Mouse (Mus musculus) limb, embryonic 11.5 days (tissue): ENCODE results near the gene Cltrn. TPM values are rescaled to one million over a fixed set of nuclear protein-coding genes. Genes with fewer than 3 reads are reported as not detected.

Experiments
- ATAC-seq: fragments of 200-750 bp; cut with Nextera tagmentation; 2 replicates; pipeline ENCODE4 v1.8.0; 2017; ENCODE audit warnings: low read depth; ENCODE audit not compliant: insufficient number of reproducible peaks, low FRiP score, low TSS enrichment
- DNase-seq: peaks from one replicate; pipeline ENCODE4 v3.0.0-alpha.2; 2015; ENCODE audit warnings: low spot score
- H3K27ac ChIP-seq: fragments of 300-500 bp; sonication (generic); replicated peaks from 2 replicates; pipeline ENCODE4 v1.5.1; 2014; ENCODE audit warnings: low read depth, mild to moderate bottlenecking, low read length
- H3K27me3 ChIP-seq: fragments of 300-500 bp; sonication (generic); 2 replicates; pipeline ENCODE4 v1.6.1; 2014; ENCODE audit warnings: mild to moderate bottlenecking, low read length, mixed read lengths; ENCODE audit not compliant: control insufficient read depth, insufficient read depth
- H3K36me3 ChIP-seq: fragments of 300-500 bp; sonication (generic); 2 replicates; pipeline ENCODE4 v1.6.1; 2014; ENCODE audit warnings: mild to moderate bottlenecking, low read length, moderate library complexity, mixed read lengths; ENCODE audit not compliant: control insufficient read depth, insufficient read depth
- H3K4me1 ChIP-seq: fragments of 300-500 bp; sonication (generic); 2 replicates; pipeline ENCODE4 v1.6.1; 2014; ENCODE audit warnings: low read length, mixed read lengths; ENCODE audit not compliant: control insufficient read depth, insufficient read depth
- H3K4me2 ChIP-seq: fragments of 300-500 bp; sonication (generic); 2 replicates; pipeline ENCODE4 v1.6.1; 2014; ENCODE audit warnings: low read depth, mild to moderate bottlenecking, moderate library complexity; ENCODE audit not compliant: severe bottlenecking
- H3K4me3 ChIP-seq: fragments of 300-500 bp; sonication (generic); 2 replicates; pipeline ENCODE4 v1.5.1; 2014; ENCODE audit warnings: low read depth, low read length
- H3K9ac ChIP-seq: fragments of 300-500 bp; sonication (generic); 2 replicates; pipeline ENCODE4 v1.6.1; 2014; ENCODE audit warnings: mild to moderate bottlenecking, low read length
- H3K9me3 ChIP-seq: fragments of 300-500 bp; sonication (generic); 2 replicates; pipeline ENCODE4 v1.6.1; 2016; ENCODE audit warnings: low read length; ENCODE audit not compliant: control insufficient read depth
- WGBS: fragments of 180-500 bp; shearing (Covaris S2); extraction: QIAGEN DNeasy Blood & Tissue Kit; methylation state at CpG from one replicate; pipeline ENCODE4 v1.1.7; 2014; 5-methylcytosine and 5-hydroxymethylcytosine counted together
- polyA plus RNA-seq: library from polyadenylated mRNA; unstranded; fragments of >200 nt; fragmentation: Nextera tagmentation; extraction: Ambion mirVana; gene quantifications from 2 replicates; pipeline ENCODE4 v1.2.1, GENCODE M21; 2014

Gene Cltrn
- polyA plus RNA-seq, 1 experiment from 2014 or later: not detected

- Histone ChIP-seq H3K4me3 (peak within 1 kb of the TSS; percentile 56), H3K9me3 (no peaks in the 10 kb centered on the region), H3K9ac (peak within 1 kb of the TSS; percentile 71), H3K4me2 (peak within 1 kb of the TSS; percentile 53), H3K27me3 (no peaks in the 10 kb centered on the region), H3K4me1 (no peaks in the 10 kb centered on the region), H3K36me3 (no peaks in the 10 kb centered on the region), H3K27ac (no peak within 1 kb of the TSS; the same call in 1 of the 2 replicates)
- peak; percentile 98 for ATAC-seq
- DNase-seq: peak; percentile 89
- 19% methylated on average over 49 of the region's 54 CpGs for WGBS
Measured at GRCm38 (mm10) chrX:164076040-164076775, 12.4 kb upstream of the Cltrn start, which contains the start of gene Siah1b. Gene Siah1b (minus strand): TSS chrX:164076493.

- H3K9ac ChIP-seq: no peak overlapping the region
- H3K9me3 ChIP-seq: no peaks in the 10 kb centered on the region
- WGBS: 89% methylated on average over 9 of the region's 9 CpGs
- H3K4me3 ChIP-seq: no peak overlapping the region
- H3K4me2 ChIP-seq: no peak overlapping the region
- DNase-seq: no peak
- ATAC-seq: no peak
- no peak overlapping the region for H3K27ac ChIP-seq
- H3K27me3 ChIP-seq: no peaks in the 10 kb centered on the region
- H3K4me1 ChIP-seq: no peaks in the 10 kb centered on the region
- H3K36me3 ChIP-seq: no peaks in the 10 kb centered on the region
Measured at GRCm38 (mm10) chrX:164082030-164082429, 6.6 kb upstream of the Cltrn start.

GRCm38 (mm10) chrX:164089916-164090315, 1.3 kb downstream of the Cltrn start:
- no peaks in the 10 kb centered on the region for H3K36me3 ChIP-seq
- no peaks in the 10 kb centered on the region; the same call in 1 of the 2 replicates for H3K27me3 ChIP-seq
- H3K4me3 ChIP-seq: no peak overlapping the region
- no peak overlapping the region for H3K4me2 ChIP-seq
- H3K4me1 ChIP-seq: no peaks in the 10 kb centered on the region
- H3K9ac ChIP-seq: no peak overlapping the region
- no peaks in the 10 kb centered on the region for H3K9me3 ChIP-seq
- no peak for ATAC-seq
- DNase-seq: no peak
- no peak overlapping the region for H3K27ac ChIP-seq
- WGBS: 86% methylated on average over 11 of the region's 11 CpGs

GRCm38 (mm10) chrX:164092300-164093169, 3.9 kb downstream of the Cltrn start:
- Histone ChIP-seq H3K27me3 (no peaks in the 10 kb centered on the region; the same call in 1 of the 2 replicates), H3K9ac (no peak overlapping the region), H3K27ac (no peak overlapping the region), H3K4me1 (no peaks in the 10 kb centered on the region), H3K4me3 (no peak overlapping the region), H3K36me3 (no peaks in the 10 kb centered on the region), H3K4me2 (no peak overlapping the region), H3K9me3 (no peaks in the 10 kb centered on the region)
- no peak for ATAC-seq
- DNase-seq: no peak
- WGBS: 56% methylated on average over 7 of the region's 7 CpGs

GRCm38 (mm10) chrX:164093435-164093834, 4.8 kb downstream of the Cltrn start:
- Histone ChIP-seq H3K27ac (no peak overlapping the region), H3K9me3 (no peaks in the 10 kb centered on the region), H3K4me3 (no peak overlapping the region), H3K9ac (no peak overlapping the region), H3K27me3 (no peaks in the 10 kb centered on the region; the same call in 1 of the 2 replicates), H3K4me2 (no peak overlapping the region), H3K4me1 (no peaks in the 10 kb centered on the region), H3K36me3 (no peaks in the 10 kb centered on the region)
- WGBS: 89% methylated on average over 5 of the region's 5 CpGs
- no peak for ATAC-seq
- DNase-seq: no peak

GRCm38 (mm10) chrX:164095838-164096237, 7.2 kb downstream of the Cltrn start:
- WGBS: 76% methylated on average over 2 of the region's 2 CpGs
- no peaks in the 10 kb centered on the region for H3K36me3 ChIP-seq
- H3K4me1 ChIP-seq: no peaks in the 10 kb centered on the region
- no peak overlapping the region for H3K27ac ChIP-seq
- no peak overlapping the region for H3K4me2 ChIP-seq
- H3K9me3 ChIP-seq: no peaks in the 10 kb centered on the region
- H3K9ac ChIP-seq: no peak overlapping the region
- no peak overlapping the region for H3K4me3 ChIP-seq
- no peaks in the 10 kb centered on the region; the same call in 1 of the 2 replicates for H3K27me3 ChIP-seq
- ATAC-seq: no peak
- DNase-seq: no peak

GRCm38 (mm10) chrX:164101483-164101882, 12.9 kb downstream of the Cltrn start:
- Histone ChIP-seq H3K36me3 (no peaks in the 10 kb centered on the region), H3K4me1 (no peaks in the 10 kb centered on the region), H3K27ac (no peak overlapping the region), H3K9me3 (no peaks in the 10 kb centered on the region), H3K4me2 (no peak overlapping the region), H3K4me3 (no peak overlapping the region), H3K9ac (no peak overlapping the region), H3K27me3 (no peaks in the 10 kb centered on the region)
- ATAC-seq (no peak), DNase-seq (no peak)

GRCm38 (mm10) chrX:164102198-164102597, 13.6 kb downstream of the Cltrn start:
- no peak for ATAC-seq
- Histone ChIP-seq H3K9ac (no peak overlapping the region), H3K27me3 (no peaks in the 10 kb centered on the region), H3K4me2 (no peak overlapping the region), H3K4me1 (no peaks in the 10 kb centered on the region), H3K36me3 (no peaks in the 10 kb centered on the region), H3K9me3 (no peaks in the 10 kb centered on the region), H3K27ac (no peak overlapping the region), H3K4me3 (no peak overlapping the region)
- 82% methylated on average over 7 of the region's 7 CpGs for WGBS
- DNase-seq: no peak
